Mouse (Mus musculus) myocyte (in vitro differentiated cells): ENCODE measurements around the gene Eif3m. TPM values are rescaled to one million over a fixed set of nuclear protein-coding genes. Genes with fewer than 3 reads are reported as not detected.

Experiments used
- H3K27me3 ChIP-seq: one replicate; pipeline ENCODE4 v1.6.1; 2011; ENCODE audit not compliant: control insufficient read depth, insufficient read depth, insufficient read length
- H3K36me3 ChIP-seq: one replicate; pipeline ENCODE4 v1.6.1; 2011; ENCODE audit not compliant: control insufficient read depth, insufficient read depth
- H3K4me2 ChIP-seq: one replicate; pipeline ENCODE4 v1.6.1; 2011; ENCODE audit warnings: low read depth, control low read depth
- H3K4me3 ChIP-seq: one replicate; pipeline ENCODE4 v1.5.1; 2011; ENCODE audit warnings: mild to moderate bottlenecking, control low read depth, moderate library complexity
- H3K79me2 ChIP-seq: one replicate; pipeline ENCODE4 v1.6.1; 2011; ENCODE audit not compliant: control insufficient read depth, insufficient read depth
- H3ac ChIP-seq: one replicate; pipeline ENCODE4 v1.6.1; 2011; ENCODE audit not compliant: control insufficient read depth, insufficient read length
- CEBPB ChIP-seq: IDR thresholded peaks from 2 replicates; pipeline ENCODE4 v1.6.1; 2011; ENCODE audit warnings: mild to moderate bottlenecking, moderate library complexity; ENCODE audit not compliant: poor library complexity, insufficient read depth, severe bottlenecking
- E2F4 ChIP-seq: IDR thresholded peaks from one replicate; pipeline ENCODE4 v1.6.1; 2011; ENCODE audit warnings: mild to moderate bottlenecking, control low read depth, moderate library complexity; ENCODE audit not compliant: insufficient read depth
- MAX ChIP-seq: IDR thresholded peaks from one replicate; pipeline ENCODE4 v1.6.1; 2011; ENCODE audit warnings: low read depth, mild to moderate bottlenecking, control low read depth
- MYOD1 ChIP-seq, 3 experiments: IDR thresholded peaks; one replicate each; pipeline ENCODE4 v1.6.1; 2011; ENCODE audit warnings: control low read depth in 2 of 3, low read depth in 2 of 3, mild to moderate bottlenecking in 2 of 3, moderate library complexity in 1 of 3; ENCODE audit not compliant: insufficient read length in 2 of 3, control insufficient read depth in 1 of 3
- MYOG ChIP-seq, 3 experiments: IDR thresholded peaks; one replicate each; pipeline ENCODE4 v1.6.1; 2011; ENCODE audit warnings: control low read depth in 2 of 3, low read depth in 2 of 3, mild to moderate bottlenecking in 2 of 3; ENCODE audit not compliant: insufficient read length in 2 of 3, control insufficient read depth in 1 of 3, insufficient read depth in 1 of 3
- POLR2A ChIP-seq: IDR thresholded peaks from one replicate; pipeline ENCODE4 v1.6.1; 2011; ENCODE audit warnings: low read depth, mild to moderate bottlenecking, control low read depth, moderate library complexity; ENCODE audit not compliant: insufficient read length
- POLR2AphosphoS2 ChIP-seq: IDR thresholded peaks from one replicate; pipeline ENCODE4 v1.6.1; 2011; ENCODE audit warnings: low read depth, control low read depth; ENCODE audit not compliant: insufficient read length
- REST ChIP-seq: IDR thresholded peaks from one replicate; pipeline ENCODE4 v1.6.1; 2011; ENCODE audit warnings: mild to moderate bottlenecking, control low read depth, moderate library complexity; ENCODE audit not compliant: insufficient read depth, insufficient read length
- SRF ChIP-seq: IDR thresholded peaks from one replicate; pipeline ENCODE4 v1.6.1; 2011; ENCODE audit warnings: low read depth; ENCODE audit not compliant: control insufficient read depth, insufficient read length
- TCF12 ChIP-seq: IDR thresholded peaks from one replicate; pipeline ENCODE4 v1.6.1; 2011; ENCODE audit warnings: mild to moderate bottlenecking, control low read depth; ENCODE audit not compliant: poor library complexity, insufficient read depth, severe bottlenecking
- TCF3 ChIP-seq: IDR thresholded peaks from one replicate; pipeline ENCODE4 v1.6.1; 2011; ENCODE audit warnings: low read depth, control low read depth; ENCODE audit not compliant: insufficient read length
- USF1 ChIP-seq: IDR thresholded peaks from one replicate; pipeline ENCODE4 v1.6.1; 2011; ENCODE audit warnings: low read depth, mild to moderate bottlenecking, control low read depth, moderate library complexity
- polyA plus RNA-seq: library from polyadenylated mRNA; unstranded; fragments of >200 nt; fragmentation: generic; extraction: Trizol; gene quantifications from one replicate; pipeline ENCODE4 v1.2.1, GENCODE M21; 2012; ENCODE audit warnings: missing spikeins

Gene Eif3m
- polyA plus RNA-seq, 1 experiment, result 114 TPM

DNA sequence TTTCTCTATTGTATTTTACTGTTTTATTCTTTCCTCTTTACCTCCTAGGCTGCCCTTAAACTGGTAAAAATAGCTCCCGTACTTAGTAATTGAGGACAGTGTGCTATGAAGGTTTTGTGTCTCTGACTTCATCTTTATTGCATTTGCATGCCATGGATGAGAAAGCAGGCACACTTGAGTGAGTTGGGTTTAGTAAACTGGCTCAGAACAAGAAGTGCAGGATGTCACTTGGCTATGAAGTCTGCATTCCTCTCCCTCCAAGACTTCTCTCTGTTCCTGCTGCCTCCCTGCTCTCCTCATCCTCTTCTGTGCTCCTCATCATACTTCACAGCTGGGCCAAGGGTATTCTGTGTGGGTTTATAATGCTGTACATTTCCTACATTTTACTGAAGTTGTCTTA is 27.9 kb downstream of the Eif3m start:
- TF ChIP-seq REST (no peak), E2F4 (no peak), CEBPB (no peak), TCF3 (no peak), USF1 (no peak)
- no peak overlapping the region for H3K4me3 ChIP-seq
- no peaks in the 10 kb centered on the region for H3K79me2 ChIP-seq
- H3K27me3 ChIP-seq, result no peaks in the 10 kb centered on the region
- peaks cover 7% of the 10 kb centered on the region for H3K36me3 ChIP-seq
- no peak overlapping the region for H3K4me2 ChIP-seq
- H3ac ChIP-seq, result no peak overlapping the region

DNA sequence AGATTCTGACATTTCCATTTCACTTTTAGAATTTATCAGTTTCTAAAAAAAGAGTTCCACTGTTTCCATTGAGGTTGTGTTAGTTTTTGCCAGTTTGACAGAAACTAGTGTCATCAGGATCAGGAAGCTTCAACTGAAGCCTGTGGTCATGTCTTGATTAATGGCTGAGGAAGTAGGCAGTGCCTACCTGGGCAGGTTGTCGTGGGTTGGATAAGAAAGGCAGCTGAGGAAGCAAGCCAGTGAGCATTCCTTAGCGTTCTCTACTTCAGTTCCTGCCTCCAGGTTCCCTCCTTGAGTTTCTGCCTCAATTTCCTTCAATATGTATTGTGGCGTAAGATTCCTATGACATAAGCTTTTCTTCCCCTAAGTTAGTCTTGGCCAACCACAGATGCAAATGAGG is 31.1 kb downstream of the Eif3m start:
- no peak overlapping the region for H3K4me3 ChIP-seq
- H3ac ChIP-seq, result no peak overlapping the region
- no peak overlapping the region for H3K4me2 ChIP-seq
- no peaks in the 10 kb centered on the region for H3K27me3 ChIP-seq
- TF ChIP-seq POLR2A (no peak), REST (no peak), E2F4 (no peak), POLR2AphosphoS2 (peak; percentile 22), MYOG (IDR thresholded peaks at IDR 0.05; ENCODE audit: control insufficient read depth in 1 of 3, insufficient read depth in 1 of 3, insufficient read length in 2 of 3, low read depth in 2 of 3) (no peak), SRF (no peak)
- no peaks in the 10 kb centered on the region for H3K36me3 ChIP-seq
- H3K79me2 ChIP-seq, result no peaks in the 10 kb centered on the region

DNA sequence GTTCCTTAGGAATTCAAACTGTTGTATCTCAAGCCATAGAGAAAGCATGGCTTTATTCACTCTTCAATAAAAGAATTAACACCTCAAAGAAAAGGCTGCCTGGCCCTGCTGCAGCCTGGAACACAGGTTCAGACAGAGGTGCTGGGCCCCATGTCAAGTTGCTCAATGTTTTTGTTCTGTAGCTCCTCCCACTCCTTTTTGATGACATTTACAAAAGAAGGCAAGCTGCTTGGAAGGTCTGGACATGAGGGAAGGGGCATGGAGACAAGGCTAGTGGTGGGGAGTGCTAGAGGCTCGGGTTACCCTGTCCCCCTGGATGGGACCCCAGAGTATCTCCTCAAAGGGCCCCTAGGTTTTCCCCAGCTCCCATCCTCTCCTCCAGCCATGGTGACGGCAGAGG is 35.2 kb downstream of the Eif3m start:
- Histone ChIP-seq H3K4me3 (no peak overlapping the region), H3K27me3 (no peaks in the 10 kb centered on the region), H3ac (no peak overlapping the region), H3K79me2 (no peaks in the 10 kb centered on the region), H3K4me2 (no peak overlapping the region), H3K36me3 (no peaks in the 10 kb centered on the region)
- TF ChIP-seq CEBPB, result no peak
- no peak for TF ChIP-seq E2F4
- TF ChIP-seq MYOD1 (IDR thresholded peaks at IDR 0.05; ENCODE audit: control insufficient read depth in 1 of 3, insufficient read length in 2 of 3, low read depth in 2 of 3), result no peak
- TF ChIP-seq REST, result no peak

DNA sequence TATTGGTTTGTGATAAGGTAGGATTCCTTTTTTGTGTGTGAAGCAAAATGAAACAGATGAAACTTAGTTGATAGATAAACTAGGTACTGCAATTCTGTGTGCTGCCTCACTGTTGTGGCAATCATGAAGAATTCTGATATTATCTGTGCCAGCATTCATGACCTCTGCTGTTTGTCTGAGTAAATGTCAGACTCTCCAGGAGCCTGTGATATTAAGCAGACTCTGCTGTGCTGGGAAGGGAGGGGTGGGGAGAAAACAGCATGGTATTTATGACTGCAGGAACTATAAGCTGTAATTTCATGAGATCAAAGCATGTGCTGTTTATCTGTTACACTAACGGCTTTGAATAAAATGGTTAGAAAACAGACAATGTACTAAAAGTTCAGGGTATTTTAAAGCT is 52.4 kb downstream of the Eif3m start:
- Histone ChIP-seq H3K4me2 (no peak overlapping the region), H3K27me3 (no peaks in the 10 kb centered on the region), H3K79me2 (no peaks in the 10 kb centered on the region), H3ac (no peak overlapping the region), H3K36me3 (no peaks in the 10 kb centered on the region), H3K4me3 (no peak overlapping the region)
- TF ChIP-seq TCF3 (no peak), MAX (no peak), SRF (no peak), TCF12 (no peak), MYOG (IDR thresholded peaks at IDR 0.05; ENCODE audit: control insufficient read depth in 1 of 3, insufficient read depth in 1 of 3, insufficient read length in 2 of 3, low read depth in 2 of 3) (no peak), POLR2A (no peak)

Other genes with a start within 250 kb of the Eif3m start
- 4.1 TPM for gene Qser1, start 200.3 kb downstream of the Eif3m start, polyA plus RNA-seq
- gene Prrg4, start 167.2 kb downstream of the Eif3m start, polyA plus RNA-seq, result 0.48 TPM
- 0.18 TPM for gene Ccdc73, start 149.3 kb downstream of the Eif3m start, polyA plus RNA-seq
- not detected for gene Gm11060, start 74.9 kb upstream of the Eif3m start, polyA plus RNA-seq
- not detected for gene Wt1, start 109.4 kb upstream of the Eif3m start, polyA plus RNA-seq
- gene Them7, start 207.2 kb upstream of the Eif3m start, polyA plus RNA-seq, result not detected